Mouse (Mus musculus) layer of hippocampus, adult 9-11 months (tissue): ENCODE measurements around the gene Cacna2d1.

ENCODE experiments used
- DNase-seq: peaks from one replicate; pipeline ENCODE4 v3.0.0; 2022

Gene Cacna2d1

GRCm38 (mm10) chr5:15934376-15935233, at the start of gene Cacna2d1:
Gene Cacna2d1 (plus strand): TSS chr5:15934691.
- DNase-seq: no peak

- no peak for DNase-seq
Measured at GRCm38 (mm10) chr5:15895098-15895497, 39.4 kb upstream of the Cacna2d1 start.

GRCm38 (mm10) chr5:15896706-15897105, 37.8 kb upstream of the Cacna2d1 start:
- DNase-seq: no peak

GRCm38 (mm10) chr5:15906446-15906845, 28.0 kb upstream of the Cacna2d1 start:
- no peak for DNase-seq

- DNase-seq: peak; percentile 86
Measured at GRCm38 (mm10) chr5:15914931-15915330, 19.6 kb upstream of the Cacna2d1 start.

GRCm38 (mm10) chr5:15928506-15928905, 6.0 kb upstream of the Cacna2d1 start:
- DNase-seq: no peak

GRCm38 (mm10) chr5:15933017-15933416, 1.5 kb upstream of the Cacna2d1 start:
- no peak for DNase-seq

- DNase-seq: peak; percentile 30
Measured at GRCm38 (mm10) chr5:15933581-15934375, 713 bp upstream of the Cacna2d1 start.

GRCm38 (mm10) chr5:15935234-15935728, 790 bp downstream of the Cacna2d1 start:
- DNase-seq: no peak

- DNase-seq: peak; percentile 24
Measured at GRCm38 (mm10) chr5:15935831-15936710, 1.6 kb downstream of the Cacna2d1 start.

GRCm38 (mm10) chr5:15941191-15941725, 6.8 kb downstream of the Cacna2d1 start:
- DNase-seq: no peak

- no peak for DNase-seq
Measured at GRCm38 (mm10) chr5:15942051-15942450, 7.6 kb downstream of the Cacna2d1 start.

GRCm38 (mm10) chr5:15948290-15949037, 14.0 kb downstream of the Cacna2d1 start:
- no peak for DNase-seq

GRCm38 (mm10) chr5:15959760-15960159, 25.3 kb downstream of the Cacna2d1 start:
- DNase-seq: no peak

- no peak for DNase-seq
Measured at GRCm38 (mm10) chr5:15961866-15962265, 27.4 kb downstream of the Cacna2d1 start.

- no peak for DNase-seq
Measured at GRCm38 (mm10) chr5:15966888-15967287, 32.4 kb downstream of the Cacna2d1 start.

- no peak for DNase-seq
Measured at GRCm38 (mm10) chr5:15971821-15972220, 37.3 kb downstream of the Cacna2d1 start.

- no peak for DNase-seq
Measured at GRCm38 (mm10) chr5:15972351-15972750, 37.9 kb downstream of the Cacna2d1 start.

- DNase-seq: no peak
Measured at GRCm38 (mm10) chr5:15974652-15975051, 40.2 kb downstream of the Cacna2d1 start.

GRCm38 (mm10) chr5:15979225-15979624, 44.7 kb downstream of the Cacna2d1 start:
- DNase-seq: no peak

GRCm38 (mm10) chr5:15982573-15982972, 48.1 kb downstream of the Cacna2d1 start:
- DNase-seq: no peak

GRCm38 (mm10) chr5:15983354-15983753, 48.9 kb downstream of the Cacna2d1 start:
- no peak for DNase-seq
